Comparison of ENCODE assay signal across 10 mouse cellular contexts in the genomic region with DNA sequence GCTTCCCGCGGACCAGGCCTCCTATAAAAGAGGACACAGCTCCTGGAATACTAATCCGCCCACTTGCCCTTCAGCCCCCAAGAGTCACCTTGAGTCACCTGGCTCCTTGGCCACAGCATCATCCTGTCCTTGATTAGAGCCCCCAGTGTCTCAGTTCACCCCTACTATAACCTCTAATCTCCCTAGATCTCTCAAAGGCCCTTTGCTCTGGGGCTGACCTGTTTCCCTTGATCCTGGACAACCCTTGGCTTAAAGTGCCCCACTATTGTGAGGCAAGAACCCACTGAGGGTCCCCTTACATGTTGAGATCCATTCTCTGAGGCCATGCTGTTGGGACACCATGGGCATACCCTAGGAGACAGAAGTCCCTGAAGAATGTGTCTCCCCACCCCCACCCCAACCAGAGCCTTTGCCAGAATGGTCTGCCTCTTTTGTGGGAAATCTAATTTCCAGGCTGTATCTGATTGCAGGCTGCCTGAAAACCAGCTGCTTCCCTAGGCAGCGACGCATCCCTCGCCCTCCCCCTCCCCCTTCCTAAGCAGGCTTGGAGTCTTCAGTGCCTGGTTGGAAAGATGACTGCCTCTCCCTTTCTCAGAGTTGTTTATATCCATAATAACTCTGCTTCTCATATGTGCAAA. TPM values are rescaled to one million over a fixed set of nuclear protein-coding genes. Genes with fewer than 3 reads are reported as not detected.
DNase-seq lines count a peak whose midpoint lies in the region; ATAC-seq and TF ChIP-seq lines count a peak whose summit lies in the region.
"Had no signal": no experiment of that assay in that cellular context is flagged by ENCODE, and none has a peak within 500 bp of the region (broad histone marks: within the 10 kb centered on the region; RNA-seq: fewer than 3 reads in every experiment).

No protein-coding gene starts in this region.

- 49% methylated on average over 6 of the region's 6 CpGs for WGBS in intestine, embryonic 14.5 days
- 72% methylated on average over 6 of the region's 6 CpGs for WGBS in intestine, postnatal 0 days
- WGBS in hindbrain, embryonic 14.5 days: 35% methylated on average over 6 of the region's 6 CpGs
- 43% methylated on average over 6 of the region's 6 CpGs for WGBS in neural tube, embryonic 12.5 days

- H3K9me3 ChIP-seq in intestine, embryonic 14.5 days (ENCODE audit: control insufficient read depth, low read length): no peaks in the 10 kb centered on the region
- no peaks in the 10 kb centered on the region for H3K9me3 ChIP-seq in intestine, postnatal 0 days (ENCODE audit: control insufficient read depth)
- no peaks in the 10 kb centered on the region for H3K9me3 ChIP-seq in hindbrain, embryonic 14.5 days (ENCODE audit: control insufficient read depth, low read length)
- H3K9me3 ChIP-seq in neural tube, embryonic 12.5 days: no peaks in the 10 kb centered on the region
- H3K9me3 ChIP-seq: liver, embryonic 15.5 days had no signal

- no peaks in the 10 kb centered on the region for H3K36me3 ChIP-seq in intestine, embryonic 14.5 days (ENCODE audit: control insufficient read depth, insufficient read depth, low read length)
- H3K36me3 ChIP-seq in intestine, postnatal 0 days (ENCODE audit: control insufficient read depth, insufficient read depth): no peaks in the 10 kb centered on the region
- H3K36me3 ChIP-seq in hindbrain, embryonic 14.5 days (replicated peaks; ENCODE audit: control insufficient read depth, insufficient read depth): no peaks in the 10 kb centered on the region
- H3K36me3 ChIP-seq in neural tube, embryonic 12.5 days: no peaks in the 10 kb centered on the region
- H3K36me3 ChIP-seq: liver, embryonic 15.5 days had no signal

- peak overlapping the region; percentile 65 for H3K27ac ChIP-seq in intestine, embryonic 14.5 days (ENCODE audit: low read depth)
- no peak overlapping the region for H3K27ac ChIP-seq in intestine, postnatal 0 days (ENCODE audit: low read depth, low read length)
- peak overlapping the region; percentile 80 for H3K27ac ChIP-seq in hindbrain, embryonic 14.5 days
- H3K27ac ChIP-seq in neural tube, embryonic 12.5 days: peak overlapping the region; percentile 88
- H3K27ac ChIP-seq: liver, embryonic 15.5 days had no signal

- TF ChIP-seq CTCF in intestine, postnatal 0 days (IDR thresholded peaks at IDR 0.05; ENCODE audit: low read depth): no peak

- peaks cover 26% of the 10 kb centered on the region for H3K4me1 ChIP-seq in intestine, embryonic 14.5 days (replicated peaks; ENCODE audit: control insufficient read depth, insufficient read depth, low read length)
- no peaks in the 10 kb centered on the region for H3K4me1 ChIP-seq in intestine, postnatal 0 days (replicated peaks; ENCODE audit: control insufficient read depth, insufficient read depth, low read length)
- H3K4me1 ChIP-seq in hindbrain, embryonic 14.5 days (replicated peaks; ENCODE audit: control insufficient read depth, insufficient read depth, low read length): peaks cover 44% of the 10 kb centered on the region
- peaks cover 78% of the 10 kb centered on the region for H3K4me1 ChIP-seq in neural tube, embryonic 12.5 days

- H3K4me3 ChIP-seq in intestine, embryonic 14.5 days (ENCODE audit: low read depth, low read length): no peak overlapping the region
- H3K4me3 ChIP-seq in intestine, postnatal 0 days (ENCODE audit: low read depth, low read length): no peak overlapping the region
- H3K4me3 ChIP-seq in hindbrain, embryonic 14.5 days (replicated peaks; ENCODE audit: low read length): no peak overlapping the region
- H3K4me3 ChIP-seq in neural tube, embryonic 12.5 days: no peak overlapping the region
- H3K4me3 ChIP-seq: liver, embryonic 15.5 days had no signal

- peak; percentile 46 for ATAC-seq in intestine, embryonic 14.5 days (replicated peaks; ENCODE audit: low FRiP score, low TSS enrichment, low read depth)
- no peak for ATAC-seq in intestine, postnatal 0 days
- peak; percentile 25; the same call in 1 of the 2 replicates for ATAC-seq in hindbrain, embryonic 14.5 days (ENCODE audit: low FRiP score)
- ATAC-seq in neural tube, embryonic 12.5 days (ENCODE audit: low FRiP score, low read depth): peak; percentile 54

- no peak overlapping the region for H3K4me2 ChIP-seq in intestine, embryonic 14.5 days (ENCODE audit: low read length)
- H3K4me2 ChIP-seq in intestine, postnatal 0 days (replicated peaks; ENCODE audit: low read depth): no peak overlapping the region
- H3K4me2 ChIP-seq in hindbrain, embryonic 14.5 days (replicated peaks): no peak overlapping the region
- no peak overlapping the region for H3K4me2 ChIP-seq in neural tube, embryonic 12.5 days (replicated peaks)
- H3K4me2 ChIP-seq: liver, embryonic 15.5 days had no signal

- no peaks in the 10 kb centered on the region for H3K27me3 ChIP-seq in intestine, embryonic 14.5 days (replicated peaks; ENCODE audit: control insufficient read depth, insufficient read depth, low read length)
- H3K27me3 ChIP-seq in intestine, postnatal 0 days (replicated peaks; ENCODE audit: control insufficient read depth, insufficient read depth, low read length): no peaks in the 10 kb centered on the region
- no peaks in the 10 kb centered on the region for H3K27me3 ChIP-seq in hindbrain, embryonic 14.5 days (ENCODE audit: control insufficient read depth, insufficient read depth, low read length)
- H3K27me3 ChIP-seq in neural tube, embryonic 12.5 days (replicated peaks): no peaks in the 10 kb centered on the region
- H3K27me3 ChIP-seq: liver, embryonic 15.5 days had no signal

- intact Hi-C loops in left cerebral cortex, postnatal 25 days (cut with DNase I): no loop called here

- no peak for DNase-seq in intestine, embryonic 14.5 days (ENCODE audit: low spot score)
- DNase-seq in embryo, embryonic 11 days: peak; percentile 82
- DNase-seq in hindbrain, embryonic 14.5 days (ENCODE audit: low spot score): peak; percentile 66
- no peak for DNase-seq in gastrocnemius, postnatal 25 days
- no peak for DNase-seq in left cerebral cortex, postnatal 25 days (ENCODE audit: low spot score in 2 of 2)
- no peak for DNase-seq in layer of hippocampus, adult 8-10 months (ENCODE audit: low spot score in 2 of 2)
- DNase-seq: cerebellum, adult 2 months had no signal

- H3K9ac ChIP-seq in intestine, embryonic 14.5 days (ENCODE audit: low read length): no peak overlapping the region
- H3K9ac ChIP-seq in intestine, postnatal 0 days (ENCODE audit: low read depth, low read length): no peak overlapping the region
- H3K9ac ChIP-seq in hindbrain, embryonic 14.5 days: no peak overlapping the region
- 0 out of 2 replicates have a peak overlapping the region, but pooled peaks have one; percentile 13 for H3K9ac ChIP-seq in neural tube, embryonic 12.5 days
- H3K9ac ChIP-seq: liver, embryonic 15.5 days had no signal

RNA-seq across cellular contexts. Expression of gene Arvcf, which starts 33.8 kb away (rescaled TPM):
- polyA plus RNA-seq in intestine, embryonic 14.5 days (2014; fragmentation: Nextera tagmentation; extraction: Ambion mirVana): 31.7 and 33.0 TPM in 2 replicates
- polyA plus RNA-seq in intestine, postnatal 0 days (2015; fragmentation: Nextera tagmentation; extraction: Ambion mirVana): 9.3 and 9.6 TPM in 2 replicates
- polyA plus RNA-seq in hindbrain, embryonic 14.5 days (2014; fragmentation: Nextera tagmentation; extraction: Ambion mirVana): 53.2 and 64.6 TPM in 2 replicates
- 114 and 118 TPM in 2 replicates for polyA plus RNA-seq in neural tube, embryonic 12.5 days (2016; fragmentation: Nextera tagmentation; extraction: Ambion mirVana)
- total RNA-seq in gastrocnemius, postnatal 25 days (2021): 10 to 100 TPM; 12.5 to 14.3 TPM
- total RNA-seq in left cerebral cortex, postnatal 25 days (2021): 10 to 100 TPM; 42.8 to 43.1 TPM
- 10 to 100 TPM; 35.5 to 52.4 (median 41.6) TPM for total RNA-seq in layer of hippocampus, adult 8-10 months (2022)

RNA-seq across cellular contexts. Expression of gene Tango2, which starts 33.8 kb away (rescaled TPM):
- 34.8 and 34.9 TPM in 2 replicates for polyA plus RNA-seq in intestine, embryonic 14.5 days (2014; fragmentation: Nextera tagmentation; extraction: Ambion mirVana)
- polyA plus RNA-seq in intestine, postnatal 0 days (2015; fragmentation: Nextera tagmentation; extraction: Ambion mirVana): 78.6 and 85.2 TPM in 2 replicates
- polyA plus RNA-seq in hindbrain, embryonic 14.5 days (2014; fragmentation: Nextera tagmentation; extraction: Ambion mirVana): 94.5 and 97.9 TPM in 2 replicates
- polyA plus RNA-seq in neural tube, embryonic 12.5 days (2016; fragmentation: Nextera tagmentation; extraction: Ambion mirVana): 59.1 and 60.0 TPM in 2 replicates
- total RNA-seq in gastrocnemius, postnatal 25 days (2021): 10 to 100 TPM; 37.3 to 37.6 TPM
- 100 to 1,000 TPM; 145 to 159 TPM for total RNA-seq in left cerebral cortex, postnatal 25 days (2021)
- 100 to 1,000 TPM; 112 to 138 (median 127) TPM for total RNA-seq in layer of hippocampus, adult 8-10 months (2022)

RNA-seq across cellular contexts. Expression of gene Txnrd2, which starts 44.4 kb away (rescaled TPM):
- polyA plus RNA-seq in intestine, embryonic 14.5 days (2014; fragmentation: Nextera tagmentation; extraction: Ambion mirVana): 17.0 and 17.4 TPM in 2 replicates
- 24.8 and 25.0 TPM in 2 replicates for polyA plus RNA-seq in intestine, postnatal 0 days (2015; fragmentation: Nextera tagmentation; extraction: Ambion mirVana)
- polyA plus RNA-seq in hindbrain, embryonic 14.5 days (2014; fragmentation: Nextera tagmentation; extraction: Ambion mirVana): 26.0 and 28.2 TPM in 2 replicates
- 20.5 and 24.8 TPM in 2 replicates for polyA plus RNA-seq in neural tube, embryonic 12.5 days (2016; fragmentation: Nextera tagmentation; extraction: Ambion mirVana)
- total RNA-seq in gastrocnemius, postnatal 25 days (2021): 10 to 100 TPM; 16.0 to 16.9 TPM
- total RNA-seq in left cerebral cortex, postnatal 25 days (2021): 10 to 100 TPM; 24.6 to 25.3 TPM
- total RNA-seq in layer of hippocampus, adult 8-10 months (2022): 10 to 100 TPM; 19.4 to 24.4 (median 21.0) TPM

RNA-seq across cellular contexts. Expression of gene Comt, which starts 44.9 kb away (rescaled TPM):
- 95.4 and 95.6 TPM in 2 replicates for polyA plus RNA-seq in intestine, embryonic 14.5 days (2014; fragmentation: Nextera tagmentation; extraction: Ambion mirVana)
- polyA plus RNA-seq in intestine, postnatal 0 days (2015; fragmentation: Nextera tagmentation; extraction: Ambion mirVana): 103 and 107 TPM in 2 replicates
- 91.6 and 99.4 TPM in 2 replicates for polyA plus RNA-seq in hindbrain, embryonic 14.5 days (2014; fragmentation: Nextera tagmentation; extraction: Ambion mirVana)
- 68.6 and 70.9 TPM in 2 replicates for polyA plus RNA-seq in neural tube, embryonic 12.5 days (2016; fragmentation: Nextera tagmentation; extraction: Ambion mirVana)
- 10 to 100 TPM; 33.3 to 44.8 TPM for total RNA-seq in gastrocnemius, postnatal 25 days (2021)
- total RNA-seq in left cerebral cortex, postnatal 25 days (2021): 10 to 100 TPM; 91.5 to 92.9 TPM
- 10 to 100 TPM; 67.1 to 80.6 (median 76.9) TPM for total RNA-seq in layer of hippocampus, adult 8-10 months (2022)

Comparison
In these comparisons a context has a peak if more than half of its experiments do, and no peak if none do; other contexts are left out.
1. DNase-seq: peak in embryo, embryonic 11 days (single experiment) and hindbrain, embryonic 14.5 days (single experiment); none in intestine, embryonic 14.5 days (single experiment), gastrocnemius, postnatal 25 days (single experiment), left cerebral cortex, postnatal 25 days (0 of 2) and layer of hippocampus, adult 8-10 months (0 of 2).